Mouse (Mus musculus): ENCODE data around the gene Mgat4a.

The Mgat4a gene

DNA sequence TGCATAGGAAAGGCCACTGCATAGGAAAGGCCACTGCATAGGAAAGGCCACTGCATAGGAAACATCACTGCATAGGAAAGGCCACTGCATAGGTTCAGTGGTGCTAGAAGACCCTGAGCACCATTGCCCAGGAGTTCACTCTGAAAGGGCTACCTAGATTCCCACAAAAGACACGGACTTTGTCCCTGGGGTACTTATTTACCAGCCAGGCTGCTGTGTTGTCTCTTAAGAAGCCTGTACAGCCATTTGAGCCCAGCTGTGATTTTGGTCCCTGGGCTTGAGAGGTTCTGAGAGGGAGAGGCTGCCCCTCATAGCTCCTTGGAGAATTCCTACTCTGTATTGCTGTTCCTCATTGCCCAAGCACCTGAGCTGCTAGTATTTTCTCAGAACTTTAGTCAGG, 144.3 kb downstream of the Mgat4a start:
- no peak for DNase-seq (ENCODE audit: low read depth)

- no peak for DNase-seq (ENCODE audit: low read depth)
These were observed 147.6 kb downstream of the Mgat4a start for GRCm38 (mm10) chr1:37393174-37393573.
